Mouse (Mus musculus): ENCODE data around the gene Lrrc8d. TPM values are rescaled to one million over a fixed set of nuclear protein-coding genes. Genes with fewer than 3 reads are reported as not detected.

Gene Lrrc8d
- total and polyA plus RNA-seq, 3 experiments = 7.0 to 26.1 (median 16.6) TPM

DNA sequence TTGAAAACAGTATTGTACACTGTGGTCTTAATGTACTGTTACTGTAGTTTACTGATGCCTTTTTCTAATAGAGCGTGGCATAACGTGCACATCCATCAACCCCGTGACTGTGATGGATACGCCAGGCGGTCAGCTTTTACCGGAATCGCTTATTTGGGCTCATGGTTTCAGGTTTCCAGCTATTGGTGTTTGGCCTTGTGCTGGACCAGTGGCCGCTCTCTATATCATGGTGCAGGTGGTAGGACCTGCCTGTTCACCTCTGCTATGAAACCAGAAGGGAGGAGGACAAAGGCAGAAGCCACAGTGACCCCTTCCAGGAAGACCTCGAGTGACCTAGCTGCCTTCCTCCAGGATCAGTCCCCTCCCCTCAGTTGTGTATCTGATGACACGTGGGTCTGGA, 85.0 kb downstream of the Lrrc8d start:
- Histone ChIP-seq H3K9ac (ENCODE audit: insufficient read depth, low read depth) (no peak overlapping the region), H3K4me3 (replicated peaks in 1 of 3; ENCODE audit: low read depth in 2 of 3, low read length in 2 of 3, poor library complexity in 1 of 3) (no peak overlapping the region), H3K4me1 (ENCODE audit: control insufficient read depth in 1 of 2, insufficient read depth in 2 of 2) (peaks cover 0 to 10% of the 10 kb centered on the region in 2 experiments; a peak in 2 of 4 replicates), H3K79me2 (replicated peaks; ENCODE audit: control insufficient read depth, extremely low read depth, insufficient read depth, poor library complexity, severe bottlenecking) (peaks cover 28% of the 10 kb centered on the region), H3K4me2 (ENCODE audit: insufficient read depth, low read depth, poor library complexity, severe bottlenecking) (no peak overlapping the region), H3K27ac (ENCODE audit: insufficient read depth, low read depth) (no peak overlapping the region), H3K9me3 (replicated peaks; ENCODE audit: low read length) (no peaks in the 10 kb centered on the region), H3K36me3 (replicated peaks in 1 of 2; ENCODE audit: control insufficient read depth in 1 of 2, insufficient read depth in 1 of 2, low read length in 1 of 2) (peaks cover 15 to 67% of the 10 kb centered on the region in 2 experiments), H3K27me3 (replicated peaks) (no peaks in the 10 kb centered on the region)
- TF ChIP-seq NRF1 (IDR thresholded peaks at IDR 0.05; ENCODE audit: low read depth, low read length) (no peak), ZC3H11A (IDR thresholded peaks at IDR 0.05; ENCODE audit: low read depth, low read length) (no peak), ELF1 (IDR thresholded peaks at IDR 0.05; ENCODE audit: low read depth, low read length) (no peak), USF2 (conservative IDR thresholded peaks at IDR 0.05; ENCODE audit: low read depth, low read length) (no peak)
- no peak for DNase-seq (ENCODE audit: extremely low read depth)
- dilution Hi-C loops (cut with MboI; ENCODE audit: extremely low pct_ligation_motif_present, extremely low pct_unique_long_range_greater_than_20kb, low sequenced_read_pairs) (no loop called here), in situ Hi-C loops (cut with MboI; ENCODE audit: low pct_ligation_motif_present, low pct_unique_long_range_greater_than_20kb, low sequenced_read_pairs) (no loop called here)

DNA sequence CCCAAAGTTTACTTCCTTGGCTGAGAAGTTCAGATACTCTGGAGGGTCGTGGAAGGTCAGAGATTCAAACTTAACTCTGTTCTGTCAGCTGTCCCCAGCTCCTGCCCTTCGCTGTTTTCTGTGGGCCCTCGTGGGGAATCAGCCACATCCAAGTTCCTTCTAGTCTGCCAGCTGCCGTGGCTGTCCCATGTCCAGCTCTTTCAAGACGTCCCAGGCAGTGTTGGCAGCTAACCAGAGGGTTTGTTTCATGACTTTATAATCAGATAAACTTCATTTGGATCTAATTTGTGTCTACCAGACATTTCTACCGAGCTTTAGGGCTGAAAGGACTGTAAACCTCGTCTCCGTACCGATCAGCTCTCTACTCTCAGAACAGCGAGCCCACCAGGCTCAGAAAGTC, 87.8 kb downstream of the Lrrc8d start:
- in situ Hi-C loops (cut with MboI; ENCODE audit: low pct_ligation_motif_present, low pct_unique_long_range_greater_than_20kb, low sequenced_read_pairs) (no loop called here), dilution Hi-C loops (cut with MboI; ENCODE audit: extremely low pct_ligation_motif_present, extremely low pct_unique_long_range_greater_than_20kb, low sequenced_read_pairs) (no loop called here)
- Histone ChIP-seq H3K27ac (ENCODE audit: insufficient read depth, low read depth) (no peak overlapping the region), H3K27me3 (replicated peaks) (no peaks in the 10 kb centered on the region), H3K4me3 (replicated peaks in 1 of 3; ENCODE audit: low read depth in 2 of 3, low read length in 2 of 3, poor library complexity in 1 of 3) (no peak overlapping the region), H3K36me3 (replicated peaks in 1 of 2; ENCODE audit: control insufficient read depth in 1 of 2, insufficient read depth in 1 of 2, low read length in 1 of 2) (peaks cover 15 to 54% of the 10 kb centered on the region in 2 experiments), H3K79me2 (replicated peaks; ENCODE audit: control insufficient read depth, extremely low read depth, insufficient read depth, poor library complexity, severe bottlenecking) (peaks cover 36% of the 10 kb centered on the region), H3K9ac (ENCODE audit: insufficient read depth, low read depth) (no peak overlapping the region), H3K4me2 (ENCODE audit: insufficient read depth, low read depth, poor library complexity, severe bottlenecking) (no peak overlapping the region), H3K4me1 (ENCODE audit: control insufficient read depth in 1 of 2, insufficient read depth in 2 of 2) (peaks cover under 1 to 32% of the 10 kb centered on the region in 2 experiments; a peak in 3 of 4 replicates), H3K9me3 (replicated peaks; ENCODE audit: low read length) (no peaks in the 10 kb centered on the region)
- DNase-seq (ENCODE audit: extremely low read depth) = no peak
- TF ChIP-seq ETS1 (conservative IDR thresholded peaks at IDR 0.05; ENCODE audit: low read depth, low read length) (no peak), ZC3H11A (IDR thresholded peaks at IDR 0.05; ENCODE audit: low read depth, low read length) (no peak), MAZ (IDR thresholded peaks at IDR 0.05; ENCODE audit: low read depth, low read length) (no peak), TCF12 (IDR thresholded peaks at IDR 0.05; ENCODE audit: low read depth, low read length) (no peak), JUND (conservative IDR thresholded peaks at IDR 0.05; ENCODE audit: low read depth, low read length) (no peak)

DNA sequence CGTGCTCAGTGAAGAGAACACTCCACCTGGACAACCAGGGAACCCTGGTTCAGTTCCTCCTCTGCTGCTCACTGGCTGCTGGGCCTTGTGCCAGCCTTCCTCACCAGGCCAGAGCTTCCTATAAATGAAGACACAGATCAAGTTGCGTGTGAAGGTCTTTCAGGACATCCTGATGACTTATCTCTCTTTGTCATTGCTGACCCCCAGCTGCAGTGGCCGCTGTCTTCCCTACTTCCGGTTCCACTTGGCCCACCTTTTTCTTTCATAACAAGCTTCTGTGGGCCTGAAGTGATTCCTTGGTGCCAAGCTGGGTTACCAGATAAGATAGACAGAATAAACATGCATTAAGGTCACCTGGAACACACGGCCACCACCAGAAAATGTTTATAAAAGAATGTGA, 90.0 kb downstream of the Lrrc8d start:
- Histone ChIP-seq H3K9me3 (replicated peaks; ENCODE audit: low read length) (no peaks in the 10 kb centered on the region), H3K36me3 (replicated peaks in 1 of 2; ENCODE audit: control insufficient read depth in 1 of 2, insufficient read depth in 1 of 2, low read length in 1 of 2) (peaks cover 8 to 51% of the 10 kb centered on the region in 2 experiments), H3K4me2 (ENCODE audit: insufficient read depth, low read depth, poor library complexity, severe bottlenecking) (no peak overlapping the region), H3K4me1 (ENCODE audit: control insufficient read depth in 1 of 2, insufficient read depth in 2 of 2) (peaks cover 14 to 51% of the 10 kb centered on the region in 2 experiments), H3K4me3 (replicated peaks in 1 of 3; ENCODE audit: low read depth in 2 of 3, low read length in 2 of 3, poor library complexity in 1 of 3) (no peak overlapping the region), H3K27me3 (replicated peaks) (no peaks in the 10 kb centered on the region), H3K79me2 (replicated peaks; ENCODE audit: control insufficient read depth, extremely low read depth, insufficient read depth, poor library complexity, severe bottlenecking) (peaks cover 52% of the 10 kb centered on the region), H3K9ac (ENCODE audit: insufficient read depth, low read depth) (no peak overlapping the region), H3K27ac (ENCODE audit: insufficient read depth, low read depth) (no peak overlapping the region)
- dilution Hi-C loops (cut with MboI; ENCODE audit: extremely low pct_ligation_motif_present, extremely low pct_unique_long_range_greater_than_20kb, low sequenced_read_pairs) = no loop called here
- no peak for DNase-seq (ENCODE audit: extremely low read depth)
- TF ChIP-seq GABPA (IDR thresholded peaks at IDR 0.05; ENCODE audit: insufficient replicate concordance, low read depth, low read length) (no peak), CTCF (conservative IDR thresholded peaks at IDR 0.05 in 1 of 2, IDR thresholded peaks at IDR 0.05 in 1 of 2; ENCODE audit: low read depth in 2 of 2, low read length in 2 of 2) (no peak), JUN (IDR thresholded peaks at IDR 0.05; ENCODE audit: insufficient read depth, low read depth, low read length) (no peak), ELF1 (IDR thresholded peaks at IDR 0.05; ENCODE audit: low read depth, low read length) (no peak), POLR2AphosphoS2 (IDR thresholded peaks at IDR 0.05; ENCODE audit: low read depth, low read length) (no peak), TBP (conservative IDR thresholded peaks at IDR 0.05; ENCODE audit: low read depth, low read length) (no peak), MAZ (IDR thresholded peaks at IDR 0.05; ENCODE audit: low read depth, low read length) (no peak), MAX (IDR thresholded peaks at IDR 0.05; ENCODE audit: low read length) (no peak), PAX5 (IDR thresholded peaks at IDR 0.05; ENCODE audit: low read length) (no peak), MAFK (IDR thresholded peaks at IDR 0.05; ENCODE audit: insufficient replicate concordance, low read length) (no peak), TCF12 (IDR thresholded peaks at IDR 0.05; ENCODE audit: low read depth, low read length) (no peak), CHD2 (IDR thresholded peaks at IDR 0.05; ENCODE audit: low read length) (no peak), POLR2A (IDR thresholded peaks at IDR 0.05; ENCODE audit: low read depth, low read length) (no peak)
- in situ Hi-C loops (cut with MboI; ENCODE audit: low pct_ligation_motif_present, low pct_unique_long_range_greater_than_20kb, low sequenced_read_pairs) = no loop called here

Measured in CH12.LX (cell line).